Mouse (Mus musculus) granulocyte monocyte progenitor cell, adult 5-6 weeks (primary cell): ENCODE data around the gene Msrb2. TPM values are rescaled to one million over a fixed set of nuclear protein-coding genes. Genes with fewer than 3 reads are reported as not detected.

Source experiments
- ATAC-seq: replicated peaks from 2 replicates; pipeline ENCODE4 v1.8.0; 2016; ENCODE audit warnings: mild to moderate bottlenecking, moderate TSS enrichment, inconsistent platforms; ENCODE audit not compliant: poor library complexity, severe bottlenecking
- total RNA-seq, 2 experiments: library from RNA; stranded (forward) in 1 of 2; stranded (reverse) in 1 of 2; fragments of 200-712, 200-1000 nt in 1 of 2; fragments of >200 nt in 1 of 2; fragmentation: Nextera tagmentation in 1 of 2; gene quantifications; 2 replicates each; pipeline ENCODE4 v1.2.3; 2014 to 2017

The Msrb2 gene
- total RNA-seq (2014; fragmentation: Nextera tagmentation), result 16.0 and 26.1 TPM in 2 replicates
- 12.0 and 14.6 TPM in 2 replicates for total RNA-seq (2017)

DNA sequence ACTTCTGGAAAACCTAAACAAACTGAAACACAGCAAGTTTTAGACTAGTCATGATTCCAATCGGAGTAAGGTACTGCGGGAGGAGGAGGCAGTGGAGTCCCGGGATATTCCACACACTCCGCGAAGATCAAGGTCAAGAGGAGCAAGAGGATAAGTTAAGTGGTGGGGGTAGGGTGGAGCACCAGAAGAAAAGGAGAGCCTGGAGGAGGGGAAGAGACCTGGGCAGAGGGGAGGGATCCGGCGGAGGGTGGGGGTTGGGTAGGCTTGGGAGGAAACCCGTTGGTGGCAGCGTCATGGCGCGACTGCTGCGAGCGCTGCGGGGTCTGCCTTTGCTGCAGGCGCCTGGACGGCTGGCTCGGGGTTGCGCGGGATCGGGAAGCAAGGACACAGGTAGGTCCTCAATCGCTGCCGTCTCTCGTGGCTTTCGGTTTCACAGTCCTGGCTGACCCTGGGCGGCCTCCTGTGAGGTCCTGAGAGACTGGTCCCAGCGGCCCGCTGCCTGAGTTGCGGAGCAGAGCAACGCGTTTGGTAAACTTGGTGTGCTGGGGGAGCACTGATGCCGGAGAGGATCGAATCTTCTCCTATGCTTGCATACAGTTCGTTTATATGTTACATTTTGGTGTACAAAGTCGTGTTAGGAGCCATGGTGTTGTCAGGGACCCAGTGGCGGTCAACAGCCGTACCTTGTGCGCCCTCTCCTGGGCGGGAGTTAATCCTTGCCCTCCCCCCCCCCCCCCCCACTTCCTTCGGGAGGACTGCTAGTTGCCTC lies at the start of gene Msrb2:
TSS of gene Msrb2 (plus strand) at position 51 of the 769 bp plus-strand sequence.
- ATAC-seq, result peak; percentile 88

DNA sequence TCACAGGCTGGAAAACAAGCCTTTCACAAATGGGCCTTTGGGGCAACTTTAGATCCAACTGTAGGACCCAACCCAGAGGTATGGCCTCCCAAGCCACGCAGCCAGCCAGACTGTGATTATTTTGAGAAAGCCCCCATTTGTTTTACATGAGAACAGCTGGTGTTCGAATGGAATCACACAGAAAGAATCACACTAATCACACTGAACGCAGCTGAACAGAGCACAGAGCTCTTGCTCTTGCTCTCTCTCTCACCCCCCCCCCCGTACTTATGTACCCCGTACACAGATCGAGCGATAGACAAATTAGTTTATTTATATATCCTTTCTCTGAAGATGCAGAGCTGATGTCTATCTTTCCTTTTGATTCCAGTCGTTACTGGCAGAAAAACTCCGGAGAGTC lies 48.8 kb upstream of the Msrb2 start:
- ATAC-seq, result no peak

DNA sequence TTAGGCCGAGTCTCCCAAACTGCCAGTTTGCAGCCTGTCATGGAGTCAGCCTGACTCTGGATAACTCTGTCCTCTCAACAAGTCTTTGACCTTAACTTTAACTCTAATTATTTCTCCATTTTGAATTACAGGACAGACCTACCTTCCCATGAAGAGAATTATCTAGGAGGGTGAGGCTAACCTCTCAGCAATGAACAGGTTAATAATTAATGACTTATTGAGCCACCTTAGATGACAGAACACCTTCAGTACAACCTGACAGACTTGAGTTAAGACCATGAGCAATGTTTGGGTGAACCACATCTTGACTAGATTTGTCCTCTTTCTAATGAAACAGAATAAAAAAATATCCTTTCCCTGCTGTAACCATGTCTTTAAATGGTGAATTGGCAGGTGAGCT lies 44.9 kb upstream of the Msrb2 start:
- ATAC-seq, result no peak

DNA sequence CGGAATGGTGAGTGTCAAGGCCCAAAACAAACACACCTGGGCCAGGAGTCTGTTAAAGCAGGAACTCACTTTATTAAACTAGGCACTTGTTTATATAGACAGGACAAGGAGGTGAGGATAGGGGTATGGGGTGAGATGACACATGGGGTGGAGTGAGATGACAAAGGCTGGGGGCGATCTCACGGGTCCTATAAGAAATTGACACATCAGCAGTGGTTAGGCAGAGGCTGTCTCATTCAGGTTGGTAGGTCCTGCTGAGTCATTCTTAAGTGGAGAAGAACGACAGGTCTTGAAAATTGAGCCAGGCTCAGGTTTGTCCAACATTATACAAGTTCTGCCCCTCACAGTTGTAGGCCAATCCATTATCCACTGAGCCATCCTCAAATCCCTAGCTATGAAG lies 43.4 kb upstream of the Msrb2 start:
- ATAC-seq, result no peak

DNA sequence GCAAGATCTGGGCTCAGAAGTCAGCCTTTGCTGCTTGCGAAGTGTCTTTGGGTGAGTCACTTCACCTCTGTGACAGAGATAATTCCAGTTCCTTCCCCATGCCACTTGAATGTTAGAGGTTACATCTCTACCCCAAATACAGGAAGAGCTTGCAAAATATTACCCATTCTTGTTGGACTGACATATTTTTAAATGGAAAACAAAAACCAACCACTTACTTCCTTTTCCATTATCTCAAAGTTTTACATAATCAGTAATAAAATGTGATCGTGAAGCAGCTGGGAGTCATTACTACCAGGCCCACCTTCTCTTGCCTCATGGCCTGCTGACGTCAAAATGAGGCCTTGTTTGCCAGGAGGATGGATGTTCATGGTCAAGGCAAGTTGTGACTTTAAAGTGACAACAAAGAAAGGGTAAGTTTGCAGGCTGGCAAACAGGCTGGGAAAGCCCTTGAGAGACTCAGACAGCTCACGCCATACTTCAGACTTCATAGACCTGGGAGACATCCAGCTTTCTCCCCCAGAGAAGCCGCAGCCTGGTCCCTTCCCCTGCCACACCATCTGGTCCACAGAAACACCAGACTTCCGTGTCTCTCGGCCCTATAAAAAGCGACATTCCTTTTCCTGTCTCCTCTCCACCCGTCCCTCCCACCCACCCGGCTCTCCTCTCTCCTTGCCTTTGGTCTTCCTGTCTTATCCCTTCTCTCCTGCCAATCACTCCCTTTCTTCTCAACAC lies 27.2 kb upstream of the Msrb2 start:
- ATAC-seq, result peak; percentile 90

DNA sequence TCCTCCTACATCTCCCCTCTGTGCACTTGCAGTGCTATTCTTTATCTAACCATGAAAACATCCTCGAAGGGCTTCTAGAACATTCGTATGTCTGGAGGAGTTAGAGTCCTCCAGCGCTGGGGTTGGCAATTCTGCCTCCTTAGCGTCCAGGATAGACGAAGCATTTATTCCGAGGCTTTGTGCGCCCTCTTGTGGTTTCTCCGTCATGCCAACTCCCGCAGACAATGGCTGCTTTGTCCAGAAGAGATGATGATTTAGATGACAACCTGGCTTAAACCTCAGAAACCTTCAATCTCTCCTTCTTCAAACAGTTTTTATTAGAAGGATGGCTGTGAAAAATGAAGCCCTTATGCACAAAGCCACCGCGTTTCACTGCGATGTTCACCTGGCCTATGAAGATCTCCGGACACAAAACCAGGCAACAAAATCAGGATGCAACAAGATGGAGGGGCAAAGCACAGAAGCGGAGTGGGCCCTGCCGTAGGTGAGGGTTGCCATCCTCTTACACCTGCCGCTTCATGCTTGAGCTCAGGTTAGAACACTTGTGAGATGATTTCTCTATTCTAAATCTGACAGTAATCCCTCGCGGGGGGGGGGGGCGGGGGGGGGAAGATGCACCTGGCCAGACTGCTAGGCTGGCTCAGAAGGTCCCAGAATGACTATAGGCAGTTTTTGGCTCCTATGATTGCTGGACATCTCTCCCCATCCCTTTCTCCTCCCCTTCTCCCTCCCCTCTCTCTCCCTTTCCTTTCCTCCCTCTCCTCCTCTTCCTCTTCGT lies 26.4 kb upstream of the Msrb2 start:
- ATAC-seq, result peak; percentile 79

DNA sequence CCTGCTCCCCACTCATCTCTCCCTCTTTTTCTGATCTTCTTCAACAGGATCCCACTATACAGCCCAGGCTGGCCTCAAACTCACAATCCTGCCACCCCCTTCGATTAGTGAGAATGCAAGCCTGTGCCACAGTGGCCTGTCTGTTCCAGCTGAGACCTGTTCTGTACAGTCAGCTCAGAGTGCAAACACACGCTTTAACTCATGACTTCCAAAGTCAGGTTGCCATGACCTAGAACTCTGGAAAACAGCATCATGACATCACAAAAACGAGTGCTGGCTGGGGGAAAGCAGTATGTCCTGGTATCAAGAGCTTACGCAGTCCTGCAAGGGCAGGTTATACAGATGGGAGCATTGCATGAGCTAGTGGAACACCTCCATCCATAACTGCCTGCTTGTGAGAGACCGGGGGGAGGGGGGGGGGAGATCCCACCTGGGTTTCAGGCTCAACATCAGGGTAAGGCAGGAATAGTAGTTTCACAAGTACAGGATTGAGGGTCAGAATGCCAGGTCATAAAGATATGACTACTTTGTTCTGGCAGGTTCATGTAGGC lies 25.8 kb upstream of the Msrb2 start:
- ATAC-seq, result no peak

DNA sequence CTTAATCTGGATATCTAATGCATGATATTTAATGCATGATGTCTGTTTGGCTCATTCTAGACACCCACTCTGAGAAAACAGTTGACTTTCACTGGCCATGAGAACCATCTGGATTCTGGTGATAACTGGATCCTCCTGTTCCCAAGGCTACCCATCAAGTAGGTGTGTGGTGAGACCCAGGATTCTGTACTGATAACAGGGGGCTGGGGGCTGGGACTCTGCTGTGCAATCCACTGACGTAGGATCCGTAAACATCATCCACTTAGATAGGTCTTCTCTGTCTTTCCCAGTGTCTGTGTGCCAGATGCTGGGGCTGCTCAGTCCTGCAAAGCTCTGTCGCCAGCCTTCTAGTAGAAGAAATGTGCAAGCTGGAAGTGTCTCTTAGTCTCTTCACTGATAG lies 22.8 kb upstream of the Msrb2 start:
- ATAC-seq, result no peak

DNA sequence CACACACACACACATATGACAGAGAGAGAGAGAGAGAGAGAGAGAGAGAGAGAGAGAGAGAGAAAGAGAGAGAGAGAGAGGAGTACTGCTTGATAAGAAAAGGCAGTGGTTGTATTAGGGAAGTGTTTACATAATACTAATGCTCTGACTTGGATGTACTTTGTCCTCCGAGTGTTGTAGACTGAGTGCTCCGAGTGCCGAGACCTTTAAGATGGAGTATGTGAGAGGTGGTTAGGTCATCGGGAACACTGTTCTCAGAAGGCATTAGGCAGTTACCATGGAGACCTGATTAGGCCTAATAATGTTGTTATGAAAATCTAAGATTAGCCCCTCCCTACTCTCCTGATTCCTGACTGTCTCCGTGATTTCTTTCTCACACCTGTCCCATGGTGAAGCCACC lies 21.1 kb upstream of the Msrb2 start:
- no peak for ATAC-seq

DNA sequence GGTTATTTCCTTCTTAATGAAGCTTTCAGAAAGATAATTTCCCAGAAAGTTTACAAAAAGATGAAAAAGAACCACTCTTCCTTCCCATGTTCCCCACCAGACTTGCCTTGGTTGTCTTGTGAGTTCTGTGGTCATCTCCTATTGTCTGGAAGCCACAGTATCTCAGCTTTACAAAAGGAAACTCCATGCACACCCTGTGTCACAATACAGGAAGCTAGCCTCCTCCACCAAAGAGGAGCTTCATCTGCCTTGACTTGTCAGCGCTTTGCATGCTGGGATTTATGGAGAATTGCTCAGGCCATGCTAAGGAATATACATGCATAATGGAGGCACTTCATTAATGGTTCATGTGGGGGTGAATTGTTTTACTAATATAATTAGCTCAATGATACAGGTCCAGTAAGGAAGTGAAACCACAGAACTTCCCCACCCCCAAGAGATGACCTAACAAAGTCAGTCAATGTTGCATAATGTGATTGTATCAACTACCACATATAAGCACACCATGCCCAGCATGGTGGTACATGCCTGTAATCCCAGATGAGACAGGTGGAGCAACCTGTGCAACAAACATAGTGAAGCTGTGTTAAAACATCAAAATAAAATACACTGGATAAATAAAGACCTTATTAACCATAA lies 19.5 kb upstream of the Msrb2 start:
- ATAC-seq, result peak; percentile 96

DNA sequence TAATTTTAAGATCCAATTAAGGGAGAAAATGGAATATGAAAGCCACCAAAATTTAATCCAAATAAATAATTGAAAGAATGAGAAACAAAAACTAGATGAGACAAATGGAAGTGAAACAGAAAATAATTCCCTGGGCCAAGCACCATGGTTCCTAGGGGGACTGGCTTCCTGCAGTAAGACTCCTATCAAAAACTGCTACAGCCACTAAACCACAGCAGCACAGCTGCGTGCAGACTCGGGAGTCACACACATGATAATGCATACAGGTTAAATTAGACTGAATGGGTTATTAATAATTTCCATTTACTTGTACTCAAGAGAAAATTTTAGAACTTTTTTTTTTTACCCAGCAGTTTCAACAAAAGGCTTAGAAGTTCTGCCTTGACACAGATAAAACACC lies 18.1 kb upstream of the Msrb2 start:
- ATAC-seq, result no peak

DNA sequence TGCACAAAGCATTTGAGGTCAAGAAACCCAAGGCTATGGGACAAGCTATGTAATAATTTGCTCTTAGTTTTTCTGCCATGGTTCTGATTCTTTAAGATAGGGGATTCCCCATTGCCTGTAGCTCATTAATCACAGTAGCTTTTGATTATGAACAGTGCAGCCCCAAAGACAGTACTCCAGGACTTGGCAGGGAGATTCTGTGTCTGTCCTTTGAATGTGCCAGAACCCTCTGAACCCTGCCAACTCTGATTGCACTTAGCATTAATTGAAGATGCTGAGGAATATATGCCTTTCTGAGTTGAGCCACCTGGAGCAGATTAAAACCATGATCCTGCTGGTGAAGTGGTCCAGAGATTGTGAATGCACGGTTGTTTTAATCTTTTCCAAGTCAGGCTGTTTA lies 8.4 kb upstream of the Msrb2 start:
- ATAC-seq, result no peak

DNA sequence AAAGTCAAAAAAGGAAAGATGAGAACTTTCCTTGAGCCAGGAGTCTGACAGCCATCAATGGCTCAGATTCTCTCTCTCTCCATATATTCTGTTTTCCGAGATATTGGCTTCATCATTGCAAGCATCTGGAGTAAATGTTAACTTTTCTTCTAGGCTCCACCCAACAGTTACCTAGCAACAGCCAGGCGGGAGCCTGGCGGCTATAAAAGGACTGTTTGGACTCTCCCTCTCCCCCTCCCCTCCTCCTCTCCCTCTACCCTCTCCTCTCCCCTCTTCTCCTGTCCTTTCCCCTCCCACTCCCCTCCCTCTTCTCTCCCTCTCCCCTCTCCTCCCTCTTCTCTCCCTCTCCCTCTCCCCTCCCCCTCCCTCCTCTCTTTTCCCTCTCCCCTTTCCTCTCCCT lies 4.8 kb upstream of the Msrb2 start:
- no peak for ATAC-seq

DNA sequence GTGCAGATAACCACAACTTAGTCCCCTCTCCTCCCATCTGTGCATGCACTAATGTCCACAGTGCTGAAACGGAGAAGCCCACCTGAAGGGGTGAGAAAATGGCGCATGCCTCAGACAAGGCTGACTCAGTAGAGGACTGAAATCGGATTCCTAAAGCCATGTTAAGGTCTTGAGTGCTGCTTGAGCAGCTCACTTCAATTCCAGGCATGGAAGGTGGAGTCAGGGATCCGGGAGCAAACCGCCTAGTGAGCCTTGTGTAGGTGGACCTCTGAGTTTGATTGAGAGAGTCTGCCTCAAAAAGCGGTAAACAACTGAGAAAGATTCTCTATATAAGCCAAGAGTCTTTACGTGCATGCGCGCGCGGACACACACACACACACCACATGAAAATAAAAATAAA lies 4.1 kb upstream of the Msrb2 start:
- no peak for ATAC-seq

DNA sequence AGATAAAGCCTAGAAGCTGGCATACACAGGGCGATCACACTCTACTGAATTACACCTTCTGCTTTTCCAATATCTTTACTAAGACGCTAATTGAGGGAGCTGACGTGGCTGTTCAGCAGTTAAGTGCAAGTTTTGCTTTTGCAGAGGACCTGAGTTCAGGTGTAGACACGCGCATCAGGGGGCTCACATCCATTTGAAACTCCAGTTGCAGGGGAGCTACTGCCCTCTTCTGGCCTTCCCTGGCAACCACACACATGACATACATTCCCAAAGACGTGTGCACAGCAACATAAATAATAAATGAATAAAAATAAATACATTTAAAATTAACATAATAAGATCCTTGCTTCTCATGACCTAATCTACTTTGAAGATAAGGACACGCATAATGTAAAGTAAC lies 2.5 kb downstream of the Msrb2 start:
- 0 out of 2 replicates have a peak, but pooled peaks have one; percentile 33 for ATAC-seq

DNA sequence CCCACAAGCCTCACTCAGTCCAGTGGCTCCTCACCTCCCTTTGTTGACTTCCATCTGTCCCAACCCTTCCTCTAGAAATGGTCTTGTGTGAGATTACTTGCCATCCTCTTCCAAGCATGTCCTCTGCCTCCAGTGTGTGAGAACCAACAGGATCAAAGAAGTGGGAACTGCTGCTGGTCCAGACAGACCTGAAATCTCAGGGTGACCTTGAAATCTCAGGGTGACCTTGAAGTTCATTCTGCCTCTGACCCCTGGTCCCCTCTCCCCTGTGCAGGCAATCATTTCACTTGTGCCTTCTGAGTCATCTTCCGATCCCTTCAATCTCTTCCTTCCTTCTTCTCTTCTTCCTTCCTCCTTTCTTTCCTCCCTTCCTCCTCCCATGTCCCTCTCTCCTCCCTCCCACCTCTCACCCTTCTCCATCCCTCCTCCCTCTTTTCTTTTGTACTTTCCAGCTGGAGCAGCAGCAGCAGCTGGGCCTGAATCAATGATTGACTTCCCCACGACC lies 9.3 kb downstream of the Msrb2 start:
- no peak for ATAC-seq

DNA sequence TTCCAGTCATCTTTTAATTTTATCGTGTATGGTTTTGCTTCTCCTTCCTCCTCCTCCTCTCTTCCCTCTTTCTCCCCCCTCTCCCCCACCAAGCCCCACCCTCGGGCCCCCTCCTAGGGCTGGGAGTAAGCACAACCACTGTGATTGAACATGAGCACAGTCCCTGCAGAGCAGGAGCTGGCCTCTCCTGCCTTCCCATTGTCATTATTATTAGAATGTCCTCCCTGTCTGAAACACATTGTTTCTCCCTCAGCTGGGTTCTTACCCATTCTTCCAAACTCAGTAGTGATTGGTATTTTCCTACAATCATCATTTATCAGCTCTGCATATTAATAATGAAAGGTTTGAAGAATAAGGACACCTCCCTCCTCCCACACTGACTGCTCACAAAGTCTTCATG lies 9.7 kb downstream of the Msrb2 start:
- no peak for ATAC-seq

DNA sequence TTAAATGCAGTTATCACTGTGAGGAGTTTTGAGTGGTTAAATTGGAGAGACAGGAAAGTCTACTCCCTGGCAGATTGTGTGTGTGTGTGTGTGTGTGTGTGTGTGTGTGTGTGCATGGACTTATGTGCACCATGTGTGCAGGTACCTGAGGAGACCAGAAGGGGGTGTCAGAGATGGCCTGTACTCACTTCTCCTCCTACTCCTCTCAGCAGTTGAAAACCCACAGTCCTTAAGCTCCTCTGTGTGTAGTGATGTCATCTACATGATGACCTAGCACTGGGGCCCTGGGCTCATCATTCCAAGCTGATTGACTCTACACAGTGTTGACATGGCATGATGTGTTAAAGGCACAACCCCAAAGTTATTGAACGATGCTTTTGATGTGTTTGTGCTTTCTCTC lies 11.0 kb downstream of the Msrb2 start:
- no peak for ATAC-seq

DNA sequence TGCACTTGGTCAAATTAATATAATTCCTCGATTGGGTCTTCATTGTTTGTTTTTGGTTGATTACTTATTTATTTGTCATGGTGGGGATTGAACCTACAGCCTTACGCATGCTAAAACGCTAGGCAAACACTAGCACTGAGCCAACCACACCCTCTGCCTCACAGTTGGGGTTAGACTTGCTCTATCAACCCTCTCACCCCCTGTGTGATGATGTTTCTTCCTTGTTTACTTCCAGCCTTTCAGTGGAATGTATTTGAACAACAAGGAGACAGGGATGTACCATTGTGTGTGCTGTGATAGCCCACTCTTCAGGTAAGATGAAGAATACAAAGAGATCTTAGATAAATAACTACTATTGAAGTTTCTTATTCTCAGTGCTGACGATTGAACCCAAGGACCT lies 11.8 kb downstream of the Msrb2 start:
- no peak for ATAC-seq

DNA sequence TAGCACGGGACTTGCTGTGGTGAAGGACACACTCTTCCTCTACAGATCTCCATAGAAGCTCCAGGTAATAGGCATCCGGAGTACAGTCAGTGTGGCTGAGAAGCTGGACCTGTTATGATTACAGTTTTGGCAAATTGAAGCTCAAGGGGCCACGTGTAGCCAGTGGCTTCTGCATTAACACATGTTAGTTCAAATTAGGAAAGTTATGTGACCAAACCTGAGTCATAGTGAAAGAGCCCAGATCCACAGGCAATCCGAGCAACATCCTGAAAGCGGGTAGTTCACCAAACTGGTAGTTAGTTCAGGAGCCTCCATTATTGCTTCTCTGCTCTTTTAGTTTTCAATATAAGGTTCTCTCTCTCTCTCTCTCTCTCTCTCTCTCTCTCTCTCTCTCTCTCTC lies 14.5 kb downstream of the Msrb2 start:
- ATAC-seq, result no peak
